Mouse (Mus musculus): ENCODE measurements at regions not wholly inside any gene's neighbourhood (a gene's known extent, or its start where the extent isn't known, plus 50 kb on each side); places are given as distances from the start of the nearest gene placed in this dataset.

GRCm38 (mm10) chr12:29256103-29256502 is 272.1 kb upstream of the Myt1l start:
- WGBS = 83% methylated on average over 4 of the region's 4 CpGs

DNA sequence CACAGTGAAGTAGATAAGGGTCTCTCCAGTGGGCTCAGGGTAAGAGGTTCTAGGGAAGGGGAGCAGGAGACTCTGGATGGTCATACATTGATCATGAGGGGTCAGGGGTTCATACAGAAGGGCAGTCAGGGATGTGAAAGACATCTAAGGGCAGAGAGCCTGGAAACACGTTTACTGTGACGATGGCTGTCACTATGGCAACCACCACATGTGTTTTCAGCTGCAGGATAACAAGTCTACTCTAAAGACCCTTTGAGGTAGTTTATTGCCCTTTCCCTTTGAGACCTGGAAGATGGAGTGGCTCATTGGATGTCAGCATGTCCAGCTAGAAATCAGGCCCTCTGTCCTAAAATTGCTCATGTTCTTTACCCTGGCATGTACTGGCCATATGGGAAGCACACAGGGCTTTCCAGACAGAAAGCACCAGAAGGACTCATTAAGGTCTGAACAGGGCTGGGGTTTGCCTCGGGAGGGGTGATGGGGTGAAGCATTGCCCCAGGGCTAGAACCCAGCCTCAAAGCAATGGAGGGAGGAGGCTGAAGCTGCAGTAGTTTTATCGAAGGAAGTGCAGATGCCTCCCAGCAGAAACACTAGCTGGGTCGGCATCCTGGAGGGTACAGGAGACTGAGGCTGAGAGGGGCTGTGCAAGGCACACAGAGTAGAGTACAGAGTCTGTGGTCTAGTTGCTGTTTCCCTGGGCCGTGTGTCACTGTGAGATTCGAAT is 271.0 kb upstream of the Myt1l start:
- 36% methylated on average over 7 of the region's 7 CpGs for WGBS
- no peak for DNase-seq (ENCODE audit: low read depth, low spot score)

More at GRCm38 (mm10) chr12:29256103-29256502, 272.1 kb upstream of the Myt1l start:
- DNase-seq (ENCODE audit: low read depth, low spot score) = no peak

DNA sequence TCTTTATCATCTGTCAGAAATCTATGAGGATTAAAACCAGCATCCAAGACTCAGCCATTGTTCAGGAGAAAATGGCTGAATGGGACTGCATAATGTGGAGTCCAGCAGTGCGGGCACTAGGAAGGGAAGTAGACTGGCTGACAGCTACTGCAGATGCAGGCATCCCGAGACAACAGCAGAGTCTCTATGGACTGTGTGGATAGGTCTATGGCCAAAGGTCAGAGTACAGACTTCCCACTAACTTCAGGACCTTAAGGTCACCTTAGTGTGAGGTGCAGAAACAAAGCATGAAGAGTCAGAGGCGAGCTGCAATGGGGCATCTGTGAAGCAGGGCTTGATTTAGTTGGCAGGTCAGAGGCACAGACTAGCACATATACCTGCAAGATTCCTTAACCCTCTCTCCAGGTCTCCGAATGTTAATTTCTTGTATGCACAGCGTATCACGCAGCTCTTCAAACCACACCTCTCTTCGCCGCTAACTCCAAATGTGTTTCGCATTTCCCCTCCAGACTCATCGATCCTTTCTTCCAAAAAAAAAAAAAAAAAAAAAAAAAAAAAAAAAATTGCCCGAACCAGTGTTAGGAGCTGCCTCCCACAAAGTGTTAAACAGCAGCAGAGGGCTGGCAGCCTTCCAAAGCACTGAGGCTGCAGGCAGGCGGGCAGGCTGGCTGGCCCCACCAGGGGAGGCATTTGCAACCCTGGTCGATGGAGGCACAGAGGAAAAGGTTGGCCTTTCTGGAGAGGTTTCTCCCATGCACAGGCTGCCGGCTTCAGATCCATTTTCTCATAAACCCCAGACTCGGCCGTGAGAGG is 270.2 kb upstream of the Myt1l start:
- no peak for DNase-seq (ENCODE audit: low read depth, low spot score)
- WGBS = 35% methylated on average over 16 of the region's 16 CpGs

DNA sequence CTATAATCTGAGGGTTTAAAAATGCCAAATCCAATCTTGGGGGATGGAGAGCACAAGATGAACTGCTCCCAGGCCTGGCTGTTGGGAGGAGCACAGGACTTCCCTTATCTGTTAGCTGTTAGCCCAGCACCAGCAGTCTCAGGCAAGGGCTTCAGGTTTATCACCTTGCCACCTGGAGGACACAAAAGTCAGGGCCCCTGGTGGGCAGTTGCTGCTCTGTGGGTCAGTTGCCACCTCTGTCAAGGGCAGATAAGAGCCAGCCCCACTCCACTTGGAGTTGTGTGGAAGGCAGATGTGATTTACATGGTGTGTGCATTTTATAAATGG is 269.7 kb upstream of the Myt1l start:
- no peak for DNase-seq (ENCODE audit: low read depth, low spot score)

GRCm38 (mm10) chr12:29258966-29259365 is 269.2 kb upstream of the Myt1l start:
- WGBS = 67% methylated on average over 7 of the region's 7 CpGs
- no peak for DNase-seq (ENCODE audit: low read depth, low spot score)

DNA sequence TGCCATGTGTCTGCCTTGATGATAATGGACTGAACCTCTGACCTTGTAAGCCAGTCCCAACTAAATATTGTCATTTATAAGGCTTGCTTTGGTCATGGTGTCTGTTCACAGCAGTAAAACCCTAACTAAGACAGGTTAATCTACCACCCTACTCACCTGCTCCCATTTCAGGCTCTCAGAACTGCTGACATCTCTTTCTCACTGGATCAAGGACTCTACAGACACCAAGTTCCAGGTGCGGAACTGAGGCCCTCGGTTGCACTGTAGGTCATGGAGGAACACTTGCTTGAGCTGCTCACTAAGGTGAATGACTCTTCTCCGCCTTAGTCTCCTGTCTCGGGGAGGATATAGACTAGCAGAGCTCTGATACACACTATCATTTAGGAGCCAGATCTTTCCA is 254.0 kb upstream of the Myt1l start:
- 96% methylated on average over 4 of the region's 4 CpGs for WGBS
- no peak for DNase-seq (ENCODE audit: low read depth, low spot score)

- no peak for DNase-seq (ENCODE audit: low read depth, low spot score)
- 68% methylated on average over 4 of the region's 4 CpGs for WGBS
These were observed 252.5 kb upstream of the Myt1l start for GRCm38 (mm10) chr12:29275676-29276075.

DNA sequence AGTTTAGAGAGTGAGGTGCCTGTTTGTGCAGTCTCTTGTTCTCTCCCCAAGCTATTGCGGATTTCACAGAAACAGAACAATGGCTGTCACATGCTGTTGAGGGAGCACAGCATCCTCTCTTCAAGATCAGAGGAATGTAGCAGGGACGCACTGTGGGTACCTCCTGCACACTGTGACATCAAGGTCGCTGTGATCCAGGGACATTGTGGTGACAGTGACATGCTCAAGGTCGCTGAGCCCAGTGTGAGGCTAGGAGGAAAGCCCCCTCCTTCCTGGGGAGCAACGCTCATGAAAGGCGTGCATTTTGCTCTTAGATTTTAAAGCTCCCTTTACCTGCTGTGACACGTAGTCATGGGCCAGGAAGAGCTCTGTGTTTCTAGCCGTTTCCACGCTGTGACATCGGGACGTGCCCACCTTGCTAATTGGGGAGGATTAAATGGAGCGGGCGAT is 248.5 kb upstream of the Myt1l start:
- no peak for DNase-seq (ENCODE audit: low read depth, low spot score)
- WGBS = 11% methylated on average over 13 of the region's 13 CpGs

GRCm38 (mm10) chr12:29280081-29280788 is 247.9 kb upstream of the Myt1l start:
- DNase-seq (ENCODE audit: low read depth, low spot score) = no peak
- 5% methylated on average over 9 of the region's 9 CpGs for WGBS

GRCm38 (mm10) chr12:29280861-29281630 is 247.1 kb upstream of the Myt1l start:
- DNase-seq (ENCODE audit: low read depth, low spot score) = no peak
- WGBS = 69% methylated on average over 17 of the region's 17 CpGs

- no peak for DNase-seq (ENCODE audit: low read depth, low spot score)
- WGBS = 80% methylated on average over 2 of the region's 2 CpGs
These were observed 239.4 kb upstream of the Myt1l start for GRCm38 (mm10) chr12:29288801-29289200.

DNA sequence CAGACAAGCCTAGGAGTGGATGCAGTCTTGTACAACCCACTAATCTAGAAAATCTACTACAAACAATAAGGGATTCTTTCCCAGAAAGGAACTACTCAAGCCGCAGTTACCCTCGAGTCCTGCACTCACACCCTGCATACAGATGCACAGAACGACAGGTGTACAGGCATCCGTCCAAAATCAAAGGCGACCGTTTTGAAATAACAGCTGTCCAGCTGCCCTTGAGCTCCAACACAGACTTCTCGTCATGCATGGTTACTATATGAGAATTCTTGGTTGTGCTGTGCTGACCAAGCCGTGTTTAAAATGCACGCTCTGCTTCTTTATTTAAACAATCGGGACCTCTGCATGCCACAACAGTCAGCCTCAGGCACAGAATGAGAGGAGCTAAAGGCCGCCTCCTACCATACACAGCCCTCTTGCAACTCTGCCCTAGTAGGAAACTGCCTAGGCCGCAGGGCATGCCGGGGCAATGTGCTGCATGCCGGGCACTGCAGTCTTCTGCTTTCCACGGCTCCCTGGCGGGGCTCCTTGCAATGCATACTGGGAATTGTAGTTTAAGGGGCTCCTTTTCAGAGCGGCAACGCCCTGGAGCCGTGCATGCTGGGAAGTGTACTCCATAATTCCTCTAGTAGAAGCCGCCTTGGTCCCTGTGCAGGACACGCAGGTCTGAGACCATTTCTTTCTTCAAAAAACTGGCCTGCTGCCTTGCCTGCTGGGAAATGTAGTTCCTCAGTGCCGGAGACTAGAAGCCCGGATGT is 237.4 kb upstream of the Myt1l start:
- WGBS = 3% methylated on average over 23 of the region's 23 CpGs
- DNase-seq (ENCODE audit: low read depth, low spot score) = peak; percentile 94

DNA sequence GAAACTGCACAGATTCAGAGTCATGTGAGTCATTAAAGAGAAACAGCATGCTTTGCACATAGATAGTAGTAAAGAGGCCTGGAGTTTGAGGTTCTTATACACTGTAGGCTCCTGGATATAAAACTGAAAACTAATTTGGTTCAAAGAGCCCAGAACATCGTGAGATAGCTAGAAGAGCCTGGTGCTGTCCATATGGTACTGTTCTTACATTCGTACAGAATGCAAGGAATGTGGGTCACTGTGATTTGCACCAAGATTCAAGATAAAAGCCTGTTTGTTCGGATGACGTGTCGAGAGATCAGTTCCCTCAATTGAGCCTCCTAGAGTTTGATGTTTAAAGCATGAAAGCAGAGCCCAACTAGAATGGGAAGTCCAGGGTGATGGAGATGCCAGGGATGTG is 230.2 kb upstream of the Myt1l start:
- 73% methylated on average over 5 of the region's 5 CpGs for WGBS

GRCm38 (mm10) chr12:29315636-29316035 is 212.5 kb upstream of the Myt1l start:
- WGBS = 42% methylated on average over 1 of the region's 1 CpGs
- DNase-seq (ENCODE audit: low read depth, low spot score) = no peak

More for the DNA sequence above, 230.2 kb upstream of the Myt1l start:
- no peak for DNase-seq (ENCODE audit: low read depth, low spot score)

- no peak for DNase-seq (ENCODE audit: low read depth, low spot score)
- 50% methylated on average over 2 of the region's 2 CpGs for WGBS
These were observed 206.7 kb upstream of the Myt1l start for GRCm38 (mm10) chr12:29321468-29321867.

- no peak for DNase-seq (ENCODE audit: low read depth, low spot score)
- WGBS = 50% methylated on average over 3 of the region's 3 CpGs
These were observed 204.7 kb upstream of the Myt1l start for GRCm38 (mm10) chr12:29323534-29323933.

- WGBS = 75% methylated on average over 3 of the region's 3 CpGs
These were observed 192.2 kb upstream of the Myt1l start for GRCm38 (mm10) chr12:29335839-29336469.

GRCm38 (mm10) chr12:29337336-29337735 is 190.8 kb upstream of the Myt1l start:
- 89% methylated on average over 2 of the region's 2 CpGs for WGBS
- DNase-seq (ENCODE audit: low read depth, low spot score) = no peak

More at GRCm38 (mm10) chr12:29335839-29336469, 192.2 kb upstream of the Myt1l start:
- DNase-seq (ENCODE audit: low read depth, low spot score) = no peak
